Mouse (Mus musculus) adrenal gland, adult 18-20 months (tissue): ENCODE measurements around the gene Mex3a. TPM values are rescaled to one million over a fixed set of nuclear protein-coding genes. Genes with fewer than 3 reads are reported as not detected.

ENCODE experiments used
- DNase-seq, 2 experiments: peaks; one replicate each; pipeline ENCODE4 v3.0.0; 2021 to 2022; ENCODE audit warnings: low spot score in 2 of 2
- total RNA-seq, 2 experiments: library from RNA; stranded (reverse); gene quantifications; 1 replicate in 1 of 2; 2 replicates in 1 of 2; pipeline ENCODE4 v1.2.3; 2021

Mex3a gene
- total RNA-seq, 2 experiments from 2014 or later: 2.6 to 3.3 TPM

- no peak for DNase-seq
Measured at GRCm38 (mm10) chr3:88505081-88505480, 27.1 kb upstream of the Mex3a start.

- no peak for DNase-seq
Measured at GRCm38 (mm10) chr3:88505765-88506164, 26.4 kb upstream of the Mex3a start.

GRCm38 (mm10) chr3:88509250-88509649, 22.9 kb upstream of the Mex3a start:
- DNase-seq: no peak

GRCm38 (mm10) chr3:88509692-88510420, 22.3 kb upstream of the Mex3a start, which contains the start of gene Lmna:
TSS of gene Lmna (minus strand) at chr3:88509956.
- peak; percentile 89 to 91 for DNase-seq

- DNase-seq: no peak
Measured at GRCm38 (mm10) chr3:88510421-88511289, 21.5 kb upstream of the Mex3a start.

GRCm38 (mm10) chr3:88511559-88511958, 20.6 kb upstream of the Mex3a start:
- DNase-seq: no peak

GRCm38 (mm10) chr3:88512141-88512895, 19.9 kb upstream of the Mex3a start:
- DNase-seq: no peak

- no peak for DNase-seq
Measured at GRCm38 (mm10) chr3:88512896-88513545, 19.2 kb upstream of the Mex3a start.

GRCm38 (mm10) chr3:88513546-88514115, 18.6 kb upstream of the Mex3a start:
- DNase-seq: no peak

GRCm38 (mm10) chr3:88514231-88515094, 17.7 kb upstream of the Mex3a start:
- no peak for DNase-seq

- no peak for DNase-seq
Measured at GRCm38 (mm10) chr3:88515095-88515386, 17.2 kb upstream of the Mex3a start.

- DNase-seq: no peak
Measured at GRCm38 (mm10) chr3:88516407-88516806, 15.8 kb upstream of the Mex3a start.

- no peak for DNase-seq
Measured at GRCm38 (mm10) chr3:88518411-88518810, 13.8 kb upstream of the Mex3a start.

GRCm38 (mm10) chr3:88520078-88520477, 12.1 kb upstream of the Mex3a start:
- DNase-seq: no peak

GRCm38 (mm10) chr3:88521156-88521555, 11.0 kb upstream of the Mex3a start:
- DNase-seq: no peak

- DNase-seq: peak; percentile 76 to 81
Measured at GRCm38 (mm10) chr3:88521803-88522331, 10.3 kb upstream of the Mex3a start.

- DNase-seq: no peak
Measured at GRCm38 (mm10) chr3:88523027-88523426, 9.2 kb upstream of the Mex3a start.

GRCm38 (mm10) chr3:88525021-88525420, 7.2 kb upstream of the Mex3a start:
- no peak for DNase-seq
